Mouse (Mus musculus): ENCODE data around the gene Ophn1. TPM values are rescaled to one million over a fixed set of nuclear protein-coding genes. Genes with fewer than 3 reads are reported as not detected.

Ophn1 gene
- total and polyA plus RNA-seq, 3 experiments = not detected

- H3K27ac ChIP-seq (ENCODE audit: control insufficient read depth, low read depth, low read length) = no peak overlapping the region
- H3K9ac ChIP-seq (ENCODE audit: control insufficient read depth, low read depth, low read length, poor library complexity, severe bottlenecking) = no peak overlapping the region
- no peaks in the 10 kb centered on the region for H3K79me2 ChIP-seq (ENCODE audit: control insufficient read depth, insufficient read depth, low read length, poor library complexity)
- H3K4me1 ChIP-seq (ENCODE audit: control insufficient read depth in 1 of 2, insufficient read depth in 2 of 2, low read length in 2 of 2) = no peaks in the 10 kb centered on the region
- no peaks in the 10 kb centered on the region for H3K9me3 ChIP-seq (replicated peaks; ENCODE audit: insufficient read depth, low read length)
- H3K36me3 ChIP-seq (ENCODE audit: control insufficient read depth in 1 of 2, insufficient read depth in 2 of 2, low read length in 2 of 2) = no peaks in the 10 kb centered on the region
- no peak overlapping the region for H3K4me3 ChIP-seq (ENCODE audit: control insufficient read depth in 1 of 2, insufficient read depth in 1 of 2, low read depth in 2 of 2, low read length in 2 of 2)
- no peak for DNase-seq (ENCODE audit: low read depth, low spot score)
- no peaks in the 10 kb centered on the region for H3K27me3 ChIP-seq (ENCODE audit: control insufficient read depth in 1 of 2, insufficient read depth in 2 of 2, low read length in 2 of 2)
- TF ChIP-seq EP300 (IDR thresholded peaks at IDR 0.05; ENCODE audit: low read depth in 1 of 2, low read length in 2 of 2) (no peak), E2F4 (IDR thresholded peaks at IDR 0.05; ENCODE audit: borderline replicate concordance, low read depth, low read length) (no peak), MXI1 (IDR thresholded peaks at IDR 0.05; ENCODE audit: low read depth, low read length) (no peak), NRF1 (IDR thresholded peaks at IDR 0.05; ENCODE audit: insufficient read depth, low read depth, low read length, poor library complexity, severe bottlenecking) (no peak), GATA1 (IDR thresholded peaks at IDR 0.05; ENCODE audit: low read depth, low read length) (no peak), ZMIZ1 (IDR thresholded peaks at IDR 0.05; ENCODE audit: low read depth, low read length) (no peak), HCFC1 (IDR thresholded peaks at IDR 0.05; ENCODE audit: low read depth, low read length) (no peak), UBTF (IDR thresholded peaks at IDR 0.05; ENCODE audit: borderline replicate concordance, insufficient read depth, low read depth, low read length) (no peak), MAX (IDR thresholded peaks at IDR 0.05; ENCODE audit: low read length) (no peak), ZNF384 (IDR thresholded peaks at IDR 0.05; ENCODE audit: low read depth, low read length) (no peak)
These were observed 139.5 kb downstream of the Ophn1 start for GRCm38 (mm10) chrX:98751279-98751817.

- Histone ChIP-seq H3K27ac (ENCODE audit: control insufficient read depth, low read depth, low read length) (no peak overlapping the region), H3K9ac (ENCODE audit: control insufficient read depth, low read depth, low read length, poor library complexity, severe bottlenecking) (no peak overlapping the region), H3K79me2 (ENCODE audit: control insufficient read depth, insufficient read depth, low read length, poor library complexity) (no peaks in the 10 kb centered on the region), H3K27me3 (ENCODE audit: control insufficient read depth in 1 of 2, insufficient read depth in 2 of 2, low read length in 2 of 2) (no peaks in the 10 kb centered on the region), H3K9me3 (replicated peaks; ENCODE audit: insufficient read depth, low read length) (no peaks in the 10 kb centered on the region), H3K4me3 (ENCODE audit: control insufficient read depth in 1 of 2, insufficient read depth in 1 of 2, low read depth in 2 of 2, low read length in 2 of 2) (no peak overlapping the region), H3K36me3 (ENCODE audit: control insufficient read depth in 1 of 2, insufficient read depth in 2 of 2, low read length in 2 of 2) (no peaks in the 10 kb centered on the region), H3K4me1 (ENCODE audit: control insufficient read depth in 1 of 2, insufficient read depth in 2 of 2, low read length in 2 of 2) (no peaks in the 10 kb centered on the region)
- TF ChIP-seq MYB (IDR thresholded peaks at IDR 0.05; ENCODE audit: low read depth, low read length) (no peak), SMC3 (IDR thresholded peaks at IDR 0.05; ENCODE audit: low read depth, low read length) (no peak), ZKSCAN1 (IDR thresholded peaks at IDR 0.05; ENCODE audit: low read depth, low read length) (no peak), EP300 (IDR thresholded peaks at IDR 0.05; ENCODE audit: low read depth in 1 of 2, low read length in 2 of 2) (no peak), ZMIZ1 (IDR thresholded peaks at IDR 0.05; ENCODE audit: low read depth, low read length) (no peak), SIN3A (IDR thresholded peaks at IDR 0.05; ENCODE audit: low read length) (no peak), CTCF (IDR thresholded peaks at IDR 0.05 in 2 of 3, conservative IDR thresholded peaks at IDR 0.05 in 1 of 3; ENCODE audit: control insufficient read depth in 1 of 3, insufficient read depth in 1 of 3, low read depth in 2 of 3, low read length in 3 of 3, poor library complexity in 1 of 3, severe bottlenecking in 1 of 3) (no peak), CHD1 (IDR thresholded peaks at IDR 0.05; ENCODE audit: low read depth, low read length) (no peak), MAFK (IDR thresholded peaks at IDR 0.05; ENCODE audit: borderline replicate concordance, low read depth, low read length) (no peak), NELFE (IDR thresholded peaks at IDR 0.05; ENCODE audit: low read depth, low read length) (no peak), POLR2AphosphoS5 (IDR thresholded peaks at IDR 0.05; ENCODE audit: borderline replicate concordance, low read depth, low read length) (no peak), HCFC1 (IDR thresholded peaks at IDR 0.05; ENCODE audit: low read depth, low read length) (no peak), POLR2AphosphoS2 (IDR thresholded peaks at IDR 0.05; ENCODE audit: low read length) (no peak), ZNF384 (IDR thresholded peaks at IDR 0.05; ENCODE audit: low read depth, low read length) (no peak), BHLHE40 (IDR thresholded peaks at IDR 0.05; ENCODE audit: borderline replicate concordance, low read depth, low read length) (no peak)
- DNase-seq (ENCODE audit: low read depth, low spot score) = no peak
These were observed 154.1 kb downstream of the Ophn1 start for GRCm38 (mm10) chrX:98736758-98737157.
